21 mouse cellular contexts compared by ENCODE assay signal in the genomic region with DNA sequence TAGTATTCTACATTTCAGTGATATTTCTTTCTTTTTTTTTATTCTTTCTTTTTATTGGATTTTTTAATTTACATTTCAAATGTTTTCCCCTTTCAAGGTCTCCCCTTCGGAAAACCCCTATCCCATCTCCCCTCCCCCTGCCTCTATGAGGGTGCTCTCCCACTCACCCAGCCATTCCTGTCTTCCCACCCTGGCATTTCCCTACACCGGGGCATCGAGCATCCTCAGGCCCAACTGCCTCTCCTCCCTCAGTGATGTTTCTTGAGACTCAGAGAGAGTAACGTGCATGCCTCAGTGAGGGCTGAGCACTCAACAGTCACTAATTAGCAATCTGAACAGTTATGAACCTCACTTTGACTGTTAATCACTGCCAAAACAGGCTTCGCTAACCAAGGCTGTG.
DNase-seq lines count a peak whose midpoint lies in the region; ATAC-seq lines count a peak whose summit lies in the region.
"Had no signal": no experiment of that assay in that cellular context is flagged by ENCODE, and none has a peak within 500 bp of the region (broad histone marks: within the 10 kb centered on the region; RNA-seq: fewer than 3 reads in every experiment).

No protein-coding gene starts in this region.

- ATAC-seq in forebrain, embryonic 14.5 days = no peak
- ATAC-seq in forebrain, embryonic 12.5 days (ENCODE audit: low FRiP score) = no peak
- ATAC-seq in midbrain, embryonic 11.5 days (ENCODE audit: low FRiP score) = no peak
- ATAC-seq in midbrain, embryonic 16.5 days = no peak
- ATAC-seq: activated CD4-positive, CD25-positive, alpha-beta regulatory T cell, adult 4 months; CD4-positive, CD25-positive, alpha-beta regulatory T cell, adult 4 months; Patski had no signal

- H3K36me3 ChIP-seq in forebrain, embryonic 14.5 days (ENCODE audit: control insufficient read depth, insufficient read depth, low read length) = no peaks in the 10 kb centered on the region
- no peaks in the 10 kb centered on the region for H3K36me3 ChIP-seq in forebrain, embryonic 12.5 days (replicated peaks)
- H3K36me3 ChIP-seq in midbrain, embryonic 11.5 days (ENCODE audit: control insufficient read depth, insufficient read depth, low read length) = no peaks in the 10 kb centered on the region
- H3K36me3 ChIP-seq in midbrain, embryonic 16.5 days (ENCODE audit: control insufficient read depth, insufficient read depth, low read length) = no peaks in the 10 kb centered on the region
- H3K36me3 ChIP-seq: G1E had no signal

- H3K4me2 ChIP-seq in forebrain, embryonic 14.5 days (ENCODE audit: low read length) = no peak overlapping the region
- H3K4me2 ChIP-seq in forebrain, embryonic 12.5 days = no peak overlapping the region
- H3K4me2 ChIP-seq in midbrain, embryonic 11.5 days = no peak overlapping the region
- H3K4me2 ChIP-seq in midbrain, embryonic 16.5 days (ENCODE audit: low read length) = no peak overlapping the region

- H3K27ac ChIP-seq in forebrain, embryonic 14.5 days (ENCODE audit: low read depth, low read length) = no peak overlapping the region
- no peak overlapping the region for H3K27ac ChIP-seq in forebrain, embryonic 12.5 days
- no peak overlapping the region for H3K27ac ChIP-seq in midbrain, embryonic 11.5 days (ENCODE audit: low read depth, low read length)
- H3K27ac ChIP-seq in midbrain, embryonic 16.5 days (ENCODE audit: low read length) = no peak overlapping the region

- no peaks in the 10 kb centered on the region for H3K4me1 ChIP-seq in forebrain, embryonic 14.5 days (ENCODE audit: control insufficient read depth, insufficient read depth, low read length)
- no peaks in the 10 kb centered on the region for H3K4me1 ChIP-seq in forebrain, embryonic 12.5 days
- H3K4me1 ChIP-seq in midbrain, embryonic 11.5 days (ENCODE audit: control insufficient read depth, insufficient read depth, low read length) = no peaks in the 10 kb centered on the region
- H3K4me1 ChIP-seq in midbrain, embryonic 16.5 days (ENCODE audit: control insufficient read depth, insufficient read depth, low read length) = no peaks in the 10 kb centered on the region

- H3K4me3 ChIP-seq in forebrain, embryonic 14.5 days (ENCODE audit: low read depth, low read length) = no peak overlapping the region
- H3K4me3 ChIP-seq in forebrain, embryonic 12.5 days (replicated peaks) = no peak overlapping the region
- H3K4me3 ChIP-seq in midbrain, embryonic 11.5 days (ENCODE audit: low read depth, low read length) = no peak overlapping the region
- H3K4me3 ChIP-seq in midbrain, embryonic 16.5 days (ENCODE audit: low read depth, low read length) = no peak overlapping the region

- H3K9ac ChIP-seq in forebrain, embryonic 14.5 days (ENCODE audit: low read length) = no peak overlapping the region
- H3K9ac ChIP-seq in forebrain, embryonic 12.5 days = no peak overlapping the region
- H3K9ac ChIP-seq in midbrain, embryonic 11.5 days (ENCODE audit: low read length) = no peak overlapping the region
- H3K9ac ChIP-seq in midbrain, embryonic 16.5 days (ENCODE audit: low read depth, low read length) = no peak overlapping the region

- DNase-seq in forebrain, embryonic 14.5 days (ENCODE audit: low spot score) = peak; percentile 18
- peak; percentile 83 for DNase-seq in heart, adult 11 months
- DNase-seq in heart, adult 9 months (ENCODE audit: low spot score in 2 of 2) = no peak
- peak; percentile 60 for DNase-seq in midbrain, embryonic 11.5 days (ENCODE audit: low spot score, missing footprints)
- DNase-seq: adrenal gland, adult 2 months; adrenal gland, adult 8-10 months; adrenal gland, postnatal 10 days; adrenal gland, postnatal 14 days; adrenal gland, postnatal 25 days; adrenal gland, postnatal 36 days; B cell, adult 2 months; cerebellum, adult 11 months; cerebellum, adult 11-12 months; cerebellum, adult 18-20 months had no signal

- no peaks in the 10 kb centered on the region for H3K27me3 ChIP-seq in forebrain, embryonic 14.5 days (replicated peaks; ENCODE audit: control insufficient read depth, insufficient read depth, low read length)
- no peaks in the 10 kb centered on the region for H3K27me3 ChIP-seq in forebrain, embryonic 12.5 days
- H3K27me3 ChIP-seq in midbrain, embryonic 11.5 days (ENCODE audit: control insufficient read depth, insufficient read depth, low read length) = no peaks in the 10 kb centered on the region
- H3K27me3 ChIP-seq in midbrain, embryonic 16.5 days (ENCODE audit: control insufficient read depth, insufficient read depth, low read depth, low read length) = no peaks in the 10 kb centered on the region
- H3K27me3 ChIP-seq: CH12.LX had no signal

- no peaks in the 10 kb centered on the region for H3K9me3 ChIP-seq in forebrain, embryonic 14.5 days (replicated peaks; ENCODE audit: control insufficient read depth, low read length)
- no peaks in the 10 kb centered on the region for H3K9me3 ChIP-seq in forebrain, embryonic 12.5 days
- H3K9me3 ChIP-seq in midbrain, embryonic 11.5 days (ENCODE audit: control insufficient read depth, low read length) = no peaks in the 10 kb centered on the region
- no peaks in the 10 kb centered on the region for H3K9me3 ChIP-seq in midbrain, embryonic 16.5 days (replicated peaks; ENCODE audit: control insufficient read depth, low read length, poor library complexity, severe bottlenecking)
- H3K9me3 ChIP-seq: G1E had no signal

- 78% methylated on average over 5 of the region's 5 CpGs for WGBS in forebrain, embryonic 14.5 days
- WGBS in forebrain, embryonic 12.5 days = 87% methylated on average over 5 of the region's 5 CpGs
- WGBS in midbrain, embryonic 11.5 days = 91% methylated on average over 5 of the region's 5 CpGs
- WGBS in midbrain, embryonic 16.5 days = 84% methylated on average over 5 of the region's 5 CpGs

Comparison
In these comparisons a context has a peak if more than half of its experiments do, and no peak if none do; other contexts are left out.
1. DNase-seq: peak in forebrain, embryonic 14.5 days (single experiment), heart, adult 11 months (single experiment) and midbrain, embryonic 11.5 days (single experiment); none in heart, adult 9 months (0 of 2).